8 mouse cellular contexts compared by ENCODE assay signal in the genomic region with DNA sequence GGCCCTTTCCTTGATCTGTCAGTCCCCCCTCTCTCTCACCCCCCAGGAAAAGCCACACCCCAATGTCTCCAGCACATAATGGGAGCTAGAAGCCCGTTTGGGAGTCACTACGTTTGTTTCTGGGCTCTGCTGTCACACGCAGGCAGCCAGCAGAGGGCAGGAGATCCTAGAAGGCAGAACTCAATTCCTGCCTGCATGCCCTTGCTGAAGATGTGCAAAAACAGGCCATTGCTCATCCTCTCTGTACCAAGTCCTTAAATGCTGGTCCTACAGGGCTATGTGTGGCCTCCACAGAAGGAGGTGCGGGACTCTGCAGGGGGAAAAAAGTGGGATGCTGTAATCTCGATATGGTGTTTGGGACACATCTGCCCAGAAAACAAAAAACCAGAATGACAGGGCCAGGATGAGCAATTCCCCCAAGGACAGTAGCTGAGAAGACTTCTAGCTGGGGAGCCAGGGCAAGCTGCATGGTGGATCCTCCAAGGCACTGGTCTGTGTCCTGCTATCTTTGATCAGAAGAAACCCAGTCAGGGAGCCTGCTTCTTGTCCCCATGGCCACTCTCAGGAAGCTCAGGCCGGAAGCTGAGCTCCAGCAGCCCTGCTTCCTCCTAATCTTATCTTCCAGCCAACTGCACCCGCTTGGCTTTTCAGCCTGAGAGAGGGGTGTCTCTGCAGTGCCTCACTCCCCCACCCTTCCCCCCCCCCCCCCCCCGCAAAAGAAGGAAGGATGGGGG. TPM values are rescaled to one million over a fixed set of nuclear protein-coding genes. Genes with fewer than 3 reads are reported as not detected.
DNase-seq lines count a peak whose midpoint lies in the region; ATAC-seq and TF ChIP-seq lines count a peak whose summit lies in the region.

No protein-coding gene starts in this region.

- H3K36me3 ChIP-seq in intestine, postnatal 0 days (ENCODE audit: control insufficient read depth, insufficient read depth) = 0 out of 2 replicates have a peak, but pooled peaks cover 4% of the 10 kb centered on the region
- no peaks in the 10 kb centered on the region for H3K36me3 ChIP-seq in limb, embryonic 10.5 days
- H3K36me3 ChIP-seq in midbrain, embryonic 11.5 days (ENCODE audit: control insufficient read depth, insufficient read depth, low read length) = no peaks in the 10 kb centered on the region
- no peaks in the 10 kb centered on the region for H3K36me3 ChIP-seq in spleen, adult 2 months (ENCODE audit: control insufficient read depth, insufficient read depth, low read length)

- no peak for ATAC-seq in intestine, postnatal 0 days
- ATAC-seq in midbrain, embryonic 11.5 days (ENCODE audit: low FRiP score) = peak; percentile 48

- no peak overlapping the region for H3K4me2 ChIP-seq in intestine, postnatal 0 days (replicated peaks; ENCODE audit: low read depth)
- no peak overlapping the region for H3K4me2 ChIP-seq in midbrain, embryonic 11.5 days

- H3K27ac ChIP-seq in intestine, postnatal 0 days (ENCODE audit: low read depth, low read length) = no peak overlapping the region
- H3K27ac ChIP-seq in limb, embryonic 10.5 days = 0 out of 2 replicates have a peak overlapping the region, but pooled peaks have one; percentile 47
- no peak overlapping the region for H3K27ac ChIP-seq in midbrain, embryonic 11.5 days (ENCODE audit: low read depth, low read length)
- H3K27ac ChIP-seq in spleen, adult 2 months (ENCODE audit: insufficient read depth, low read length) = no peak overlapping the region

- WGBS in intestine, postnatal 0 days = 33% methylated on average over 7 of the region's 8 CpGs
- WGBS in limb, embryonic 10.5 days = 28% methylated on average over 8 of the region's 8 CpGs
- WGBS in midbrain, embryonic 11.5 days = 30% methylated on average over 7 of the region's 8 CpGs
- 17% methylated on average over 8 of the region's 8 CpGs for WGBS in spleen, adult 2 months

- H3K27me3 ChIP-seq in intestine, postnatal 0 days (replicated peaks; ENCODE audit: control insufficient read depth, insufficient read depth, low read length) = no peaks in the 10 kb centered on the region
- H3K27me3 ChIP-seq in limb, embryonic 10.5 days (ENCODE audit: low read depth, poor library complexity, severe bottlenecking) = 0 out of 2 replicates have a peak, but pooled peaks cover 11% of the 10 kb centered on the region
- H3K27me3 ChIP-seq in midbrain, embryonic 11.5 days (ENCODE audit: control insufficient read depth, insufficient read depth, low read length) = no peaks in the 10 kb centered on the region
- H3K27me3 ChIP-seq in spleen, adult 2 months (ENCODE audit: control insufficient read depth, insufficient read depth, low read length) = no peaks in the 10 kb centered on the region

- no peaks in the 10 kb centered on the region for H3K9me3 ChIP-seq in intestine, postnatal 0 days (ENCODE audit: control insufficient read depth)
- no peaks in the 10 kb centered on the region for H3K9me3 ChIP-seq in limb, embryonic 10.5 days (replicated peaks)
- no peaks in the 10 kb centered on the region for H3K9me3 ChIP-seq in midbrain, embryonic 11.5 days (ENCODE audit: control insufficient read depth, low read length)

- TF ChIP-seq CTCF in intestine, postnatal 0 days (IDR thresholded peaks at IDR 0.05; ENCODE audit: low read depth) = peak; percentile 93
- TF ChIP-seq CTCF in spleen, adult 2 months (IDR thresholded peaks at IDR 0.05; ENCODE audit: extremely low read depth, insufficient read depth, insufficient read length, insufficient replicate concordance) = peak; percentile 88; the same call in 1 of the 2 replicates

- TF ChIP-seq POLR2A in spleen, adult 2 months (IDR thresholded peaks at IDR 0.05; ENCODE audit: low read depth, low read length) = no peak

- no peaks in the 10 kb centered on the region; the same call in 1 of the 2 replicates for H3K4me1 ChIP-seq in intestine, postnatal 0 days (replicated peaks; ENCODE audit: control insufficient read depth, insufficient read depth, low read length)
- peaks cover 66% of the 10 kb centered on the region for H3K4me1 ChIP-seq in limb, embryonic 10.5 days
- H3K4me1 ChIP-seq in midbrain, embryonic 11.5 days (ENCODE audit: control insufficient read depth, insufficient read depth, low read length) = peaks cover 6% of the 10 kb centered on the region
- H3K4me1 ChIP-seq in spleen, adult 2 months (ENCODE audit: control insufficient read depth, insufficient read depth, insufficient read length) = no peaks in the 10 kb centered on the region

- no peak overlapping the region for H3K4me3 ChIP-seq in intestine, postnatal 0 days (ENCODE audit: low read depth, low read length)
- no peak overlapping the region for H3K4me3 ChIP-seq in limb, embryonic 10.5 days
- no peak overlapping the region for H3K4me3 ChIP-seq in midbrain, embryonic 11.5 days (ENCODE audit: low read depth, low read length)
- no peak overlapping the region for H3K4me3 ChIP-seq in spleen, adult 2 months (ENCODE audit: extremely low read depth, insufficient read depth, insufficient read length)

- H3K9ac ChIP-seq in intestine, postnatal 0 days (ENCODE audit: low read depth, low read length) = no peak overlapping the region
- no peak overlapping the region for H3K9ac ChIP-seq in midbrain, embryonic 11.5 days (ENCODE audit: low read length)

- DNase-seq in right cerebral cortex, adult 18-20 months = peak; percentile 71
- no peak for DNase-seq in right cerebral cortex, postnatal 36 days (ENCODE audit: low spot score in 2 of 2)
- peak; percentile 87 for DNase-seq in embryo, embryonic 10 days (ENCODE audit: low spot score)
- peak; percentile 53 to 74 for DNase-seq in gastrocnemius, postnatal 4 days (ENCODE audit: low spot score in 2 of 2)
- DNase-seq in limb, embryonic 10.5 days (ENCODE audit: low spot score) = peak; percentile 65
- DNase-seq in midbrain, embryonic 11.5 days (ENCODE audit: low spot score, missing footprints) = peak; percentile 95
- peak in 1 of 2 experiments; percentile 58 for DNase-seq in spleen, adult 2 months (ENCODE audit: low read depth in 1 of 2, low spot score in 2 of 2)

RNA-seq across cellular contexts. Expression of gene Omp, which starts 10.4 kb away (rescaled TPM):
- total RNA-seq in gastrocnemius, postnatal 4 days (2021) = under 1 TPM; 0.32 to 0.36 TPM
- polyA plus RNA-seq in intestine, postnatal 0 days (2015; fragmentation: Nextera tagmentation; extraction: Ambion mirVana) = 0.10 and 0.26 TPM in 2 replicates
- polyA plus RNA-seq in limb, embryonic 10.5 days (2016; fragmentation: Nextera tagmentation; extraction: Ambion mirVana) = 0.13 TPM in 2 replicates
- 0.18 and 0.23 TPM in 2 replicates for polyA plus RNA-seq in midbrain, embryonic 11.5 days (2014; fragmentation: Nextera tagmentation; extraction: Ambion mirVana)
- polyA plus RNA-seq in spleen, adult 2 months (2012; rRNA removed) = 0.59 and 0.60 TPM in 2 replicates

RNA-seq across cellular contexts. Expression of gene Capn5, which starts 22.4 kb away (rescaled TPM):
- 1 to 10 TPM; 6.8 to 8.6 TPM for total RNA-seq in gastrocnemius, postnatal 4 days (2021)
- 3.3 and 3.4 TPM in 2 replicates for polyA plus RNA-seq in intestine, postnatal 0 days (2015; fragmentation: Nextera tagmentation; extraction: Ambion mirVana)
- 3.4 and 4.5 TPM in 2 replicates for polyA plus RNA-seq in limb, embryonic 10.5 days (2016; fragmentation: Nextera tagmentation; extraction: Ambion mirVana)
- 3.5 and 3.7 TPM in 2 replicates for polyA plus RNA-seq in midbrain, embryonic 11.5 days (2014; fragmentation: Nextera tagmentation; extraction: Ambion mirVana)
- polyA plus RNA-seq in spleen, adult 2 months (2012; rRNA removed) = 10.0 and 12.0 TPM in 2 replicates

RNA-seq across cellular contexts. Expression of gene Myo7a, which starts 36.4 kb away (rescaled TPM):
- 1 to 10 TPM; 7.0 to 7.1 TPM for total RNA-seq in gastrocnemius, postnatal 4 days (2021)
- polyA plus RNA-seq in intestine, postnatal 0 days (2015; fragmentation: Nextera tagmentation; extraction: Ambion mirVana) = 24.0 and 25.0 TPM in 2 replicates
- 18.6 and 19.1 TPM in 2 replicates for polyA plus RNA-seq in limb, embryonic 10.5 days (2016; fragmentation: Nextera tagmentation; extraction: Ambion mirVana)
- 10.1 and 11.1 TPM in 2 replicates for polyA plus RNA-seq in midbrain, embryonic 11.5 days (2014; fragmentation: Nextera tagmentation; extraction: Ambion mirVana)
- 24.3 and 28.1 TPM in 2 replicates for polyA plus RNA-seq in spleen, adult 2 months (2012; rRNA removed)

RNA-seq across cellular contexts. Expression of gene B3gnt6, which starts 43.6 kb away (rescaled TPM):
- not detected for total RNA-seq in gastrocnemius, postnatal 4 days (2021)
- polyA plus RNA-seq in intestine, postnatal 0 days (2015; fragmentation: Nextera tagmentation; extraction: Ambion mirVana) = 0.08 and 0.21 TPM in 2 replicates
- polyA plus RNA-seq in limb, embryonic 10.5 days (2016; fragmentation: Nextera tagmentation; extraction: Ambion mirVana) = not detected in 2 replicates
- 0.07 TPM in 1 of 2 replicates, not detected in the other for polyA plus RNA-seq in midbrain, embryonic 11.5 days (2014; fragmentation: Nextera tagmentation; extraction: Ambion mirVana)
- polyA plus RNA-seq in spleen, adult 2 months (2012; rRNA removed) = 0.09 and 0.22 TPM in 2 replicates

Comparison
In these comparisons a context has a peak if more than half of its experiments do, and no peak if none do; other contexts are left out.
1. DNase-seq: peak in right cerebral cortex, adult 18-20 months (single experiment), embryo, embryonic 10 days (single experiment), gastrocnemius, postnatal 4 days (2 of 2), limb, embryonic 10.5 days (single experiment) and midbrain, embryonic 11.5 days (single experiment); none in right cerebral cortex, postnatal 36 days (0 of 2).